Mouse (Mus musculus): ENCODE data around the gene Fcgbp.

DNA sequence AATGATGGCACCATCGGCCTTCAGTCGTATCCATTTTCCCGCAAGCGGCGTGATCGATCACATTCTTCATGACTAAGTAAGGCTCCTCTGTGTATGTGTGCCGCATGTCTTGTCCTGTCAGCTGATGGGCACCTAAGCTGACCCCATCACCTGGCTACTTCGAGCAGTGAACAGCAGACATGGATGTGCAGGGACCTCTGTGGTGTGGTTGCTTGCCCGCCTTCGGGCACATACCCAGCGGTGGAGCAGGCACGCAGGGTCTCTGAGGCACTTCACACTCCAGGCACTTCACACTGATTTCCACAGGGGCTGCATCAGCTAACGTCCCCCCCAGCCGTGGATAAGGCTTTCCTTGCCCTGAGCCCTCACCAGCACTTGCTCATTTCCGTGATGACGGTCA, 28.1 kb downstream of the Fcgbp start:
- TF ChIP-seq CTCF (conservative IDR thresholded peaks at IDR 0.05; ENCODE audit: low read length) (no peak), NANOG (IDR thresholded peaks at IDR 0.05; ENCODE audit: borderline replicate concordance, low read length) (no peak), POU5F1 (IDR thresholded peaks at IDR 0.05; ENCODE audit: borderline replicate concordance, low read length) (no peak)

All from E14TG2a.4 (cell line).